Mouse (Mus musculus) midbrain, embryonic 12.5 days (tissue): ENCODE results near the gene Cdh1. TPM values are rescaled to one million over a fixed set of nuclear protein-coding genes. Genes with fewer than 3 reads are reported as not detected.
A peak's percentile ranks its signal among the peaks of the same experiment; 100 is the strongest.
"Not testable (repeated sequence)": the region's sequence is repeated elsewhere in the genome, so short reads cannot be mapped to it uniquely, and the experiment has no call there.

ENCODE experiments used
- ATAC-seq: fragments of 200-750 bp; cut with Nextera tagmentation; 2 replicates; pipeline ENCODE4 v1.8.0; 2017; ENCODE audit warnings: low read depth, moderate TSS enrichment, moderate library complexity; ENCODE audit not compliant: low FRiP score
- H3K27ac ChIP-seq: fragments of 300-500 bp; sonication (generic); replicated peaks from 2 replicates; pipeline ENCODE4 v1.5.1; 2016; ENCODE audit warnings: mild to moderate bottlenecking
- H3K27me3 ChIP-seq: fragments of 300-500 bp; sonication (generic); 2 replicates; pipeline ENCODE4 v1.6.1; 2016; ENCODE audit warnings: mild to moderate bottlenecking
- H3K36me3 ChIP-seq: fragments of 300-500 bp; sonication (generic); 2 replicates; pipeline ENCODE4 v1.6.1; 2016
- H3K4me1 ChIP-seq: fragments of 300-500 bp; sonication (generic); 2 replicates; pipeline ENCODE4 v1.6.1; 2016
- H3K4me2 ChIP-seq: fragments of 300-500 bp; sonication (generic); replicated peaks from 2 replicates; pipeline ENCODE4 v1.6.1; 2016; ENCODE audit warnings: mild to moderate bottlenecking, moderate library complexity
- H3K4me3 ChIP-seq: fragments of 300-500 bp; sonication (generic); 2 replicates; pipeline ENCODE4 v1.5.1; 2016; ENCODE audit warnings: mild to moderate bottlenecking
- H3K9ac ChIP-seq: fragments of 300-500 bp; sonication (generic); replicated peaks from 2 replicates; pipeline ENCODE4 v1.6.1; 2016; ENCODE audit warnings: mild to moderate bottlenecking, moderate library complexity
- H3K9me3 ChIP-seq: fragments of 300-500 bp; sonication (generic); 2 replicates; pipeline ENCODE4 v1.6.1; 2016; ENCODE audit warnings: mild to moderate bottlenecking
- WGBS: fragments of 180-500 bp; shearing (Covaris S2); methylation state at CpG from one replicate; pipeline ENCODE4 v1.1.7; 2016; 5-methylcytosine and 5-hydroxymethylcytosine counted together
- polyA plus RNA-seq: library from polyadenylated mRNA; unstranded; fragments of >200 nt; fragmentation: Nextera tagmentation; extraction: Ambion mirVana; gene quantifications from 2 replicates; pipeline ENCODE4 v1.2.1, GENCODE M21; 2016

Gene Cdh1
- polyA plus RNA-seq, 1 experiment from 2014 or later, result 6.1 TPM

GRCm38 (mm10) chr8:106599265-106599979 is 3.7 kb upstream of the Cdh1 start:
- H3K27ac ChIP-seq, result peak overlapping the region; percentile 70
- peak; percentile 75 for ATAC-seq
- 23% methylated on average over 7 of the region's 7 CpGs for WGBS

DNA sequence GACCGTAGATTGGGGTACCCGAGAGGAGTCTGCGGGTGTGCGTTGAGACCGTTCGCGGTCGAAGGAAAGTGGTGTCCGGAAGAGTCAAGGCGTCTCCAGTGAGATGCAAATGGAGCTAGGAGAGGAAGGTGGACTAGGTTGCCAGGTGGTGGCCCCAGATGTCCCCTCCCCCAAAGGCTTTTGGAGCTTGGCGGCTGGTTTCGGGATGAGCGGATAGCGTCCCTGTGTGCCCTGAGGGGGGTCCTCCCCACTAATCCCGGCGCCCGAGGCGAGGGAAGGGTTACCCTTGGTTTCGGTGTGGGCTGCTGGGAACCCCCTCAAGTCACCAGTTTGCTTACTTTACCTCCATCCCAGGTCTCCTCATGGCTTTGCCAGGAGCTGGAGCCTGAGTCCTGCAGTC is 782 bp downstream of the Cdh1 start:
- Histone ChIP-seq H3K36me3 (no peaks in the 10 kb centered on the region), H3K9ac (no peak overlapping the region; the same call in 1 of the 2 replicates), H3K4me1 (peaks cover 29% of the 10 kb centered on the region), H3K27ac (no peak overlapping the region), H3K4me2 (peak overlapping the region; percentile 97), H3K27me3 (peaks cover 60% of the 10 kb centered on the region), H3K4me3 (peak overlapping the region; percentile 57), H3K9me3 (no peaks in the 10 kb centered on the region)
- under 1% methylated on average over 19 of the region's 19 CpGs for WGBS
- no peak for ATAC-seq

More at GRCm38 (mm10) chr8:106599265-106599979, 3.7 kb upstream of the Cdh1 start:
- Histone ChIP-seq H3K27me3 (peaks cover 36% of the 10 kb centered on the region), H3K4me3 (no peak overlapping the region), H3K9ac (no peak overlapping the region), H3K9me3 (no peaks in the 10 kb centered on the region), H3K4me2 (no peak overlapping the region), H3K4me1 (peaks cover 29% of the 10 kb centered on the region), H3K36me3 (no peaks in the 10 kb centered on the region)

DNA sequence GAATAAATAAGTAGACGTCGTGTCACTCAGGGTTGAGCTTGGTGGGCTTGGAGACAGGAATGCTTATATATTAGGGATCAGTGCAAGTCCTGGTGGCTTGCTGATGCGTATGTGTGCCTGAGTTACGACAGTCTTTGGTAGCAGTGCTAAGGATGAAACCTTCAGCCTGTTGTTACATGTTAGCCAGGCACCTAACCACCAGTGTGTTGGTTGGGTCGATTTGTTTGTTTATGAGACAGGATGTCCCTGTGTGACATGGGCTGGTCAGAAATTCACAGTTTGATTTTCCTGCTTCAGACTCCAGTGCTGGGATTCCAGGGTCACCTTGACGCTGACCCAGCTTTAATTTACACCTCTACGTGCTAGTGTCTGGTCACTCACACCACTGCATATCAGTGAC is 2.5 kb downstream of the Cdh1 start:
- Histone ChIP-seq H3K4me3 (no peak overlapping the region), H3K4me2 (no peak overlapping the region), H3K27me3 (peaks cover 60% of the 10 kb centered on the region), H3K36me3 (no peaks in the 10 kb centered on the region), H3K9ac (no peak overlapping the region), H3K9me3 (no peaks in the 10 kb centered on the region), H3K4me1 (peaks cover 18% of the 10 kb centered on the region), H3K27ac (no peak overlapping the region)
- WGBS, result 73% methylated on average over 7 of the region's 7 CpGs
- ATAC-seq, result no peak

DNA sequence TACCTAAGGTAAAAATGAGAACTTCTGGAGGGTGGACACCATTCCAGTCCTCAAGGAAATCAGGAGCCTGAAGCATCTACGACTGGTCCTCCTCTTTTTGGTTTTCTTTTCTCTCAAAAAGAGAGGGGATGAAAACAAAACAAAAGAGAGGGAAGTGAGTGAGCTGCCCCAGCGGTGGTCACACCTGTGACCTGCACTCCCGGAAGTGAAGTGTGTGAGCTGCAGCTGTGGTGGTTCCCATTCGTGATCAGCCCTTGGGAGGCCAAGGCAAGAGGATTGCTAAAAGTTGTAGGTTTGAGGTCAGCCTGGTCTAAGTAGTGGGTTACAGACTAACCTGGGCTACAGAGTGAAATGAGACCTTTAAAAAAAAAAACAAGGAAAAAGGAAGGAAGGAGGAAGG is 3.0 kb downstream of the Cdh1 start:
- peaks cover 57% of the 10 kb centered on the region for H3K27me3 ChIP-seq
- H3K27ac ChIP-seq, result no peak overlapping the region
- WGBS, result 58% methylated on average over 4 of the region's 4 CpGs
- no peaks in the 10 kb centered on the region for H3K9me3 ChIP-seq
- H3K4me3 ChIP-seq, result no peak overlapping the region
- no peaks in the 10 kb centered on the region for H3K36me3 ChIP-seq
- ATAC-seq, result no peak
- H3K4me1 ChIP-seq, result peaks cover 18% of the 10 kb centered on the region
- H3K9ac ChIP-seq, result no peak overlapping the region
- no peak overlapping the region for H3K4me2 ChIP-seq

DNA sequence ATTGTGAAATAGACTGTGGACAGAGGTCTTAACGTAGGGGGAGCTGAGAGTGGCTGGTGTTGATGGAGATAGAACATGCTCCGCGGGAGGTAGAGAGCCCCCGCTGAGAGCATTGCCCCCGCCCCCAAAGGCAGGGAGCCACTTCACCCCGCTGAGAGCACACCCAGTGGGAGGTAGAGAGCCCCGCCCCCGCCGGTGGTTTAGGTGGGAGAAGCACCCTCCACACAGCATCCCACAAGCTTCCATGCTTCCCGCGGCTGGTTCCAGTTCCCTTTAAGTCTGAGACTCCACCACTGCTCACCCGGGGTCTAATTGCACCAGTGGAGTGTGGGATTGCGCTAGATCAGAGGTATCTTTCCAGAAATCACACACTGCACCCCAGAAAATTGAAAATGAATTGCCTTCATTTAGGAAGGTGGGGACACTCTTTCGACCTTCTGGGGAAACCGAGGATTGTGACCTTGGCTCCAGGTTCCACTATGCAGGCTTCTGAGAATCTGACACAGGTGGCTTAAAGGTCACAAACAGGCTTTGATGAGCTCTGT is 3.5 kb downstream of the Cdh1 start:
- no peak for ATAC-seq
- Histone ChIP-seq H3K4me2 (no peak overlapping the region), H3K4me1 (peaks cover 18% of the 10 kb centered on the region), H3K27ac (no peak overlapping the region), H3K4me3 (no peak overlapping the region), H3K9ac (no peak overlapping the region), H3K36me3 (no peaks in the 10 kb centered on the region), H3K27me3 (peaks cover 53% of the 10 kb centered on the region), H3K9me3 (no peaks in the 10 kb centered on the region)
- WGBS, result 39% methylated on average over 14 of the region's 15 CpGs

DNA sequence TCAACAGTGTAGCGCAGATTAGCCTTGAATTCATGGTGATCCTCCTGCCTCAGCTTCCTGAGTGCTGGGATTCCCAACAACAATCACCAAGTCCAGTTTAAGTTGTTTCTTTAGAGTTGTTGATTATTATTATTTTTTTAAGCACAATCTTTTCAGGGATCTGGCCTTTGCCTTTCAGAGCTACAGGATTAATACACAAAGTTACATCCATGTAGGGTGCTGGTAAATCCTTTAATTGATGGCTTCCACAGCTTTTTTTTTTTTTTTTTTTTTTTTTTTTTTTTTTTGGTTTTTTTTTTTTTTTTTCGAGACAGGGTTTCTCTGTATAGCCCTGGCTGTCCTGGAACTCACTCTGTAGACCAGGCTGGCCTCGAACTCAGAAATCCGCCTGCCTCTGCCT is 4.6 kb downstream of the Cdh1 start:
- Histone ChIP-seq H3K4me1 (peaks cover 14% of the 10 kb centered on the region), H3K27me3 (peaks cover 44% of the 10 kb centered on the region)
- not testable (repeated sequence) for ATAC-seq, H3K27ac ChIP-seq, H3K36me3 ChIP-seq, H3K4me2 ChIP-seq, H3K9ac ChIP-seq, H3K4me3 ChIP-seq, H3K9me3 ChIP-seq
- 88% methylated on average over 4 of the region's 4 CpGs for WGBS

GRCm38 (mm10) chr8:106608425-106608824 is 5.3 kb downstream of the Cdh1 start:
- peaks cover 37% of the 10 kb centered on the region for H3K27me3 ChIP-seq
- H3K4me3 ChIP-seq, result no peak overlapping the region
- ATAC-seq, result no peak
- peaks cover 8% of the 10 kb centered on the region for H3K4me1 ChIP-seq
- no peak overlapping the region for H3K9ac ChIP-seq
- no peaks in the 10 kb centered on the region for H3K36me3 ChIP-seq
- H3K9me3 ChIP-seq, result no peaks in the 10 kb centered on the region
- no peak overlapping the region for H3K27ac ChIP-seq
- no peak overlapping the region for H3K4me2 ChIP-seq
- 64% methylated on average over 3 of the region's 3 CpGs for WGBS

DNA sequence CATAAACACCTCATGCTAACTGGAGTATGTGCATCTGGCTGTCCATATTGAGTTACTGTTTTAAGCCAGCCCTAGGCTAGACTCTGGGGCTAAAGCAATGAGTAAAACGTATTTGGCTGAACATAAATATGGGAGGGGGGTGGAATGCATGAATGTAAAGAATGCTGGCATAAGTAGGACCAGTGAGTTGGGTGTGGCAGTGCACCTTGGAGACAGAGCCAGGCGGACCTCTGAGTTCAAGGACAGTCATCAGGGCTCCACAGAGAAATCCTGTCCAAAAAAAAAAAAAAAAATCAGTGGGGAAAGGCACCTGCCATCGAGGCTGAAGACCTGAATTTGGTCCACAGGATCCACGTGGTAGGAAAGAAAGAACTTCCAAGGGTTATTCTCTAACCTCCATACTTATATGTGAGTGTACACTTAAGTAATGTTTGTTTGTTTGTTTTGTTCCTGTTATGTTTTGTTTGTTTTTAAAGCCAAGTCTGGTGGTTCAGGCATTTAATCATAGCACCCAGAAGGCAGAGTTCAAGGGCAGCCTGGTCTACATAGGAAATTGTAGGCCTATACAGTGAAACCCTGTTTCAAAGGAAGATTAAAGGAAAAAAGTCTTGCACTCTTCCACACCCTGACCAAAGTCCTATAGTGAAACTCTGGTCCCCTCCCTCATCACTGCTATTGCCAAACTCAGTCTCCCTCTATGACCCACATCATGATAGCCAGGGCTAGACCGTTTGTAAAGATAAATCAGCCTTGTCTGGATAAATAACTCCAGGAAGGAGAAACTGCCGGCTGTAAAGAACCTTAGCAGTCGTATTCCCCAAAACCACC is 6.1 kb downstream of the Cdh1 start:
- no peak for ATAC-seq
- H3K27me3 ChIP-seq, result peaks cover 29% of the 10 kb centered on the region
- no peak overlapping the region for H3K9ac ChIP-seq
- H3K36me3 ChIP-seq, result no peaks in the 10 kb centered on the region
- H3K4me3 ChIP-seq, result no peak overlapping the region
- H3K9me3 ChIP-seq, result no peaks in the 10 kb centered on the region
- H3K4me1 ChIP-seq, result no peaks in the 10 kb centered on the region
- H3K4me2 ChIP-seq, result no peak overlapping the region
- H3K27ac ChIP-seq, result no peak overlapping the region
- 80% methylated on average over 7 of the region's 7 CpGs for WGBS

- Histone ChIP-seq H3K4me2 (no peak overlapping the region), H3K36me3 (no peaks in the 10 kb centered on the region), H3K27ac (no peak overlapping the region), H3K27me3 (peaks cover 12% of the 10 kb centered on the region), H3K4me3 (no peak overlapping the region), H3K9ac (no peak overlapping the region), H3K4me1 (no peaks in the 10 kb centered on the region), H3K9me3 (no peaks in the 10 kb centered on the region)
- no peak for ATAC-seq
- 69% methylated on average over 9 of the region's 9 CpGs for WGBS
Measured at GRCm38 (mm10) chr8:106610958-106611640, 7.9 kb downstream of the Cdh1 start.

DNA sequence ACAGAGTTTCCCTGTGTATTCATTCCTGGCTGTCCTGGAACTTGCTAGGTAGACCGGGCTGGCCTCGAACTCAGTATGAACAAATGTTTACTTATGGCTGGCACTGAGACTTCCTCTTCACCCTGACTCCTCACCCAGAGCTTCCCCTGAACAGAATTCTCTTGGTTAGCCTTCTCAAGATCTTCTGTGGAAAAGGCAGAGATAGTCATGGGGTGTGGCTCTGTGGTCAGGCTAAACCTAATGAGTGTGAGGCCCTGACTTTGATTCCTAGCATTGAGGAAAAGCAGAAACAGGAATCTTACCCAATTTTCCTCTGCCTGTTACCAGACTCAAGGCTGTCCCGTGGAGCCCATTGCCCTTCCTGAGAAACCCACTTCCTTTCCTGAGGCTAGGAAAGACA is 8.9 kb downstream of the Cdh1 start:
- no peaks in the 10 kb centered on the region for H3K4me1 ChIP-seq
- no peak overlapping the region for H3K4me2 ChIP-seq
- no peak for ATAC-seq
- no peaks in the 10 kb centered on the region for H3K9me3 ChIP-seq
- WGBS, result 77% methylated on average over 3 of the region's 3 CpGs
- H3K36me3 ChIP-seq, result no peaks in the 10 kb centered on the region
- no peak overlapping the region for H3K9ac ChIP-seq
- no peak overlapping the region for H3K27ac ChIP-seq
- no peak overlapping the region for H3K4me3 ChIP-seq
- H3K27me3 ChIP-seq, result peaks cover 9% of the 10 kb centered on the region; the same call in 1 of the 2 replicates

DNA sequence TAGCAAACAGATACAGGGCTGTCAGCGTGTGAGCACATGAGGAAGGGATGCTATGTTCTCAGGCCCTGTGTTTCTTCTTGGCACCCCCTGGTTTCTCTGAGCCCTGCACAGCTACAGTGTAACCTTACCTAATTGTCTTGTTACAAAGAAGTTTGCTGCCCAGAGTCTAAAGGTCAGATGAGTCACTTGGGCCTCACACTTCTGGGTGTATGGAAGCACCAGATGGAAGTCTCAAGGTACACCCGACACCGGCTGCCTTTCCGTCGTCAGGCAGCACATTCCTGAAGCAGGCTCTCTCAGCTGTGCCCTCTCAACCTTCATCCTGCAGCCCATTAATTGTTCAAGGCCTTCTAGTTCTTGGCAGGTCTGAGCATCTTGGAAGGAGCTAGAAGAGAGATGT is 11.6 kb downstream of the Cdh1 start:
- Histone ChIP-seq H3K4me2 (no peak overlapping the region), H3K9ac (no peak overlapping the region), H3K36me3 (no peaks in the 10 kb centered on the region), H3K27me3 (peaks cover 9% of the 10 kb centered on the region; the same call in 1 of the 2 replicates), H3K9me3 (no peaks in the 10 kb centered on the region), H3K4me1 (peaks cover 4% of the 10 kb centered on the region; the same call in 1 of the 2 replicates), H3K27ac (no peak overlapping the region), H3K4me3 (no peak overlapping the region)
- no peak for ATAC-seq
- WGBS, result 82% methylated on average over 5 of the region's 5 CpGs
